Mouse (Mus musculus): ENCODE measurements around the gene Kif2c.

DNA sequence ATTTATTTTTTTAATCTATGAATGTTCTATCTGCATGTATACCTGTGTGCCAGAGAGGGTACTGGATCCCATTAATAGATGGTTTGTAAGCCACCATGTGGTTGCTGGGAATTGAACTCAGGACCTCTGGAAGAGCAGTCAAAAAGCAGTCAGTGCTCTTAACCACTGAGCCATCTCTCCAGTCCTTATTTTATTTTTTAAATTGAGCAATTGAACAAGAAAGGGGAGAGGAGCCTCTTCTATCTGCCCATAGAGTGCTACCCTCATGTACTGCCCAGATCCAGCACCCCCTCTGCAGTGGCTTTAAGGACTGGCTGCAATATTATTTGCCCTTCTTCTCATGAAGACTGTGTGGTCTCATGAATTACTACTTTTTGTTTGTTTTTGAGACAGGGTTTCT is 42.8 kb upstream of the Kif2c start:
- TF ChIP-seq POLR2A (IDR thresholded peaks at IDR 0.05; ENCODE audit: extremely low read depth, insufficient read depth, low read length) (no peak), CTCF (IDR thresholded peaks at IDR 0.05; ENCODE audit: low read depth, low read length) (no peak)
